Mouse (Mus musculus) right cerebral cortex, postnatal 4 days (tissue): ENCODE data around the gene Slc9a9.

Experiments
- DNase-seq: peaks from one replicate; pipeline ENCODE4 v3.0.0-alpha.2; 2022

The Slc9a9 gene

GRCm38 (mm10) chr9:94737226-94737625 is 67.5 kb downstream of the Slc9a9 start:
- no peak for DNase-seq

- peak; percentile 81 for DNase-seq
Measured at GRCm38 (mm10) chr9:94738555-94739427, 69.1 kb downstream of the Slc9a9 start.

GRCm38 (mm10) chr9:94740841-94741240 is 71.1 kb downstream of the Slc9a9 start:
- DNase-seq = no peak

DNA sequence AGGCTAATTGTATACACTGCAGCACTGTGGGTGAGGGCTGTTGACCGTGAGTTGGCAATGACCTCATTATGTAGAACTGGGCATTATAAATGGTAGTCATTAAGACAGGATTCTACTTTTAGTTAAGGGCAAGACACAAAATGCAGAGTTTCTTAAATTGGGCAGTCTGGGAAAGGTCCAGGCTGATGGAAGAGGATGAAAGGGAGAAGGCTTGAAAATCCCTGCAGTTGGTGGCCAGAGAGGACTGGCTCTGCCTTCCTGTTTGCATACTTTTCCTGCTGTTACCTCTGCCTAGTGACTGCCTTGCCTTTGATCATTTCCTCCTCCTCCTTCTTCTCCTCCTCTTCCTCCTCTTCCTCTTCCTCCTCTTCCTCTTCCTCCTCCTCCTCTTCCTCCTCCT is 73.6 kb downstream of the Slc9a9 start:
- no peak for DNase-seq

DNA sequence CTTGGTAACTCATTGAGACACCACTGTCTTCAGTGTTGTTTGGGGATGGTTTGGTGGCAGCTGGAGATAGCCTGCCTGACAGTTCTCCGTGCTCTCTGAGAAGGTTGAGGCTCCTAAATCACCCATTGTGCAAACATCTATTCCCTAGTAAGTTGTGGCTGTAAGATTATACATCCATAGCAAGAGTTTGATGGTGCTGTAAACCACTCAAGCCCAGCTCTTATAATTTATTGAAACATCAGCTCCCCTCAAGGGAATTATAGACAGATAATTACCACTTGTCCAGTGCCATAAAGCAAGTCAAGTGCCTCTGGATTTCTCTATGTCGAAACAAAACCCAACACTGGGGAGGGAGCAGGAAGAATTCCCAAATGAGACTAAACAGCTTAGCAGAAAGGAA is 78.8 kb downstream of the Slc9a9 start:
- DNase-seq = no peak

DNA sequence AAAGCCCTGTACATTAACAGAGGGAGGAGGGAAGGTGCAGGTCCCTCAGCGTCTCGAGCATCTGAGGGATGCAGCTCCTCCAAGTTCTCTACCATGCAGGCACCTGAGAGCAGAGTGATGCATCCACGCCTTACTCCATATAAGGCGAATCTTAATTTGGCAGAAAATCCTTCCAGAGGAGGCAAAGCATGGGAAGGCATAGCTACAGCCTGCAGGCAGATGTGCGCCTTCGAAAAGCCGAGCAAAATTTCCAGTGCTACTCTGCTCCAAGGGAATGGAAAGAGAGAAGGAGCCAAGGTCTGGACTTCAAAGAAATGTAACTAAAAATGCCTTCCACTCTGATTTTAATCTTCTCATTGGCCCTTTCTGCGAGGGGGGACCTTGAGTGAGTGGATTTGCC is 80.5 kb downstream of the Slc9a9 start:
- DNase-seq = no peak

- no peak for DNase-seq
Measured at GRCm38 (mm10) chr9:94750935-94751637, 81.4 kb downstream of the Slc9a9 start.

DNA sequence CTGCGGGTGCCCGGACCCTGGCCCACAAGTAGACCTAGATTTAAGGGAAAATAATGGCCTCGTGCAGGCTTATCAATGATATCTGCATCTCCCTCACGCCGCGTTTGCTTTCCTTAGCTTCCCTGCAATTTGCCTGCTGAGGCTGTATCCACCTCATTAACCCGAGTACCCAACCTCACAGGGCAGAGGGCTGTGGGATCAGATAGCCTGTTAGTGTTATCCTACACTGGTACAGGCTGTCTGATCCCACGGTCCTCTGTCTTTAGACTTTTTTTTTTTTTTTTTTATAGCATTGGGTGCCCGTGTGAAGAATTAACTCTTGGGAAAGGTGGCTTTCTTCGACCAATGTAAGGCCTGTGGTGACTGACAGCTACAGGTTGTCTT is 81.9 kb downstream of the Slc9a9 start:
- DNase-seq = no peak

DNA sequence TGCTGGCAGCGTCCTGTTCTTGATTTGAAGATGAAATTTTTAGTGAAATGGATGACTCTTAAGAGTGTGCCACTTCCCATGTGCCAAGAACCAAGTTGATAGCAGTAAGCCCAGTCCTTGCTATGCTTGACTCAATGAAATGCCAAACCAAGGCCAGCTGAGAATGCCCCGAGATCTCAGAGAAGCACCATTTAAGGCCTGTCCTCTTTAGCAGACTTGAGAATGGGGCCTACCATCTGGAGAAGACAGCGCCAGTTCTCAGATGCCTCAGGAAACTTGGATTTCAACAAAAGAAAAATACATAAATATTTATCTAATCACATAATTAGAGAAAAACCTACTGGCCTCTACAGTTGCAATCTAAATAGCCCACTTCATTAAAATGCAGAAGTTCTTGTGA is 82.4 kb downstream of the Slc9a9 start:
- DNase-seq = no peak

DNA sequence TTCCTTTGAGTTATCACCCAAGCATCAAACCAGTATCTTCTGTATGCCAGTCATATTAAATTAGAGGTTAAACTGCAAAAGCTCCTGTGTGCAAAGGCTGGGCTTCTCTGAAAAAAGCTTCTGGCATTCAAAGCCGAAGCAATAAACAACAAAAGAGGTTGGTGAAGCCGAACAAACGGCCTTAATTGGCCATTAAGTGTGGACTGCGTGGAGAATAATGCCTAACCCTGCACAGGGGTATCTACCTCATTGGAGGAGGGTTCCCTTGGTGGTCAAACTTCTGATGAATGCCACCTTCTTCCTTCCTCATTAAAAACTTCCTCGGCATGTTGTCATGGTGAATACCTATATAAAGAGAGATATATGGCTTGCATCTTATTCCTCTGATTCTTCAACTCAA is 90.2 kb downstream of the Slc9a9 start:
- no peak for DNase-seq

- no peak for DNase-seq
Measured at GRCm38 (mm10) chr9:94768114-94768513, 98.4 kb downstream of the Slc9a9 start.

GRCm38 (mm10) chr9:94768524-94768923 is 98.8 kb downstream of the Slc9a9 start:
- no peak for DNase-seq

DNA sequence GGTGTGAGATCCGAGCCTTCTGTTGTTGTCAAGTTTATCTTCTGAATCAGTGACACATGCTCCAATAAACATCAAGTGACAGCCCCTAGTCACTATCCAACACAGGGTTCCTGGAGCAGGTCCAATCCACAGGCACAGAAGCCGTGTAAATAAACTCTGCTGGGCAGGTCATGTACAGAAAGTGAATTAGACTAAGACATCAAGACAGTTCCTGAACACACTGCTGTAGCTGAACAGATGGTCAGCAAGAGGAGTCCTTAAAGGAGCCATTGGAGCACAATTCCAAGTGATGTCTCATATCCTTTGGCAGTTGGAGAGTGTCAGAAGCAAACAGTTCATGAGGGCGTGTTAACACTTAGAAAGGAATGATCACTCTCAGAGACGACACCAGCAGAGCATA is 103.6 kb downstream of the Slc9a9 start:
- DNase-seq = no peak

DNA sequence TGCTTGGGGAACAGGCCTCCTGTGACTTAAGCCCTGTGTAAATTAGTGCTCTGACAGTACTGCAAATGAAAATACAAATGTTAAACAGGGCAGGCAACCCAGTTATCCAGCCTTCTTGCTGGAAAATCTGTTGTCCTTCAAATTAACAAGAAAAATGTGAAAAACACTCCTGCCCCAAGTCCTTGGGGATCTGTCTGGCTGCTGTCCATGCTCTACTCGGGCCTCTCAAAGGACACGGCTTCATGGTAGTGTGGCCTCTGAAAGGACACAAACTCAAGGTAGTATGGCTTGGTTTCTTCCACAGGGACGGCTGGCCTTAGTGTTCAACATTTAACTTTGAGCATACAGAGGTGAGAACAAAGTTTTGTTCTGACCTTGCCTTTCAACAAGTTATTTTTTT is 118.6 kb downstream of the Slc9a9 start:
- no peak for DNase-seq

DNA sequence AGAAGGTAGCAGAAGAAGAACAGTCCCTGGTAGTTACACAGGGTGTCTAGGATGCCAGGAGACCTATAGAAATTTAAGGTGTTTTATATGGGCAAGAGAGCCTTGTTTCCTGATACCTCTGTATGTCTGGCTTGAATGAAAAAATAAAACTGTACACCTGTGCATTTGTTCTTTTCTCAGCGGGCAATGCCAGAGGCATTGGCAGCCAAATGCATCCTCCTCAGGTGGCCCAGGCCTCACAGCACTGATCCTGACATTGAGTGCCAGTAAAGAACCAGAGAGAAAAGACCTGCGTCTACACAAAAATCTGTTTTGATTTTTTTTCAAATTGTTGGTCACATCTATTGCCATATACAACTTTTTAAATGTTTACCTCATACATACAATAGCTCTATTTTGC is 121.3 kb downstream of the Slc9a9 start:
- DNase-seq = no peak

DNA sequence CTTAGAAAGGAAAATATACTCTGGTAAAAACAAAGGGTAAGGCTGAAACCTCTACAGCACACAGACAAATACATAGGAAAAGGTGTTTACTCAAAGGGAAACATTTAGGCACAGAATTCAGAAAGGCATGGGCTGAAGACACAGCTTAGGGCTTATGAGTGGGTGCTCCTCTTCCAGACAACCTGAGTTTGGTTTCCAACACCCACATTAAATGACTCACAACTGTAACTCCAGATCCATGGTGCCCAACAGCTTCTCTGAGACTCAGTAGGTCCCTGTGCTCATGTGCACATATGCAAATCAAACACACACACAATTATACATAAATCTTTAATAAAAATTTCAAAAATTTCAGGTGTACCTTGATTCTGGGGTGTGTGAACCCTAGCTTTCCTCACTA is 133.4 kb downstream of the Slc9a9 start:
- no peak for DNase-seq

DNA sequence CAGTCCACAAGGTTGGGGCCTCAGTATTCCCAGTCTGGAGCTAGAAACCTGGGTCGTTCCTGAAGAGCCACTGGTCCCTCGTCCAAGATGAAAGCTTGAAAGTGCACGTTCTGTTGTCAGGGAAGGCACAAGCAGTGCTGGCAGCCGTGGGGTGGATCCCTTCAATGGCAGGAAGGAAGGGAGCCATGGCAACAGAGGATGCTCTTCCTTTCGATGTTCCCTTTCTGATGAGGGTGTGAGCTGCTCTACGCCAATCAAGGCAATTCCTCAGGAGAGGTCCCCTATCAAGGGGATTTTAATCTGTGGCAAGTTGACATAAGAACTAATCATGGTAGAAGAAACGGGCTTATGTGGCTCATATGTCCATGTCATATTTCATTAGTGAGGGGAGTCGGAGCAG is 135.8 kb downstream of the Slc9a9 start:
- no peak for DNase-seq

- no peak for DNase-seq
Measured at GRCm38 (mm10) chr9:94815518-94815917, 145.8 kb downstream of the Slc9a9 start.

DNA sequence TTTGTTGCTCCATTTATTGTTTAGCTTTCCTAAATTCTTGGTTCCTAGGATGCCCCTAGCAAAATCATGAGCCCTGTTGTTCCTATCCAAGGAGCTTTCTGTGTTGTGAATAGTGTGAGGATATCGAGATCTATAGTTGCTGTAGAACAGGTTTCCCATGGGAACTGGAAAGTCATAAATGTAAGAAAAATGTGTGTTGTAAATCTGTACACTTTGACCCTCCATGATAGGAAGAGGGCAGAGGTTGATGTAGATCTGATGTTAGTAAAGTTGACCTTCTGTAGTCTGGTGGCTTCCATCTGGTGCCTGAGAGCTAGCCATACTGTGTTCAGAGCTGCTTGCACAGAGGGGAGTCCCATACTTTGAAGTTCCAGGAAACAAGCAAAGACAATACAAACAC is 151.6 kb downstream of the Slc9a9 start:
- no peak for DNase-seq

DNA sequence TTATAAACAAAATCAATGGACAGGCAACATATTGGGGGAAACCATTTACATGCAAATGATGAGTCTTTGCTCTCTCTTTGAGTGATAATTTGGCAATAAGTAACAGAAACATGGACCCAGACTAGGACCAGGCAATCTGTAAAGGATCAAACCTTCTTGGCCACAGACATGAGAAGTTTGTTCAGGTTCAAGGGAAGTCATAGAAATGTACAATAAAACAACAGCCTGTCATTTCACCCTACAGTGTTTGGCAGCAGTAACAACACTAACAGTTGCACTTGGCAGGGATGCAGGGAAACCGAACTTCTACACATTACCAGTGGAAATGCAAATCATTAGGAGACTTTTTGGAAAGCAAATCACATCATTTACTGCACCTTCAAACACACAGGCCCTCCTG is 164.1 kb downstream of the Slc9a9 start:
- DNase-seq = no peak

GRCm38 (mm10) chr9:94837384-94837783 is 167.7 kb downstream of the Slc9a9 start:
- no peak for DNase-seq

DNA sequence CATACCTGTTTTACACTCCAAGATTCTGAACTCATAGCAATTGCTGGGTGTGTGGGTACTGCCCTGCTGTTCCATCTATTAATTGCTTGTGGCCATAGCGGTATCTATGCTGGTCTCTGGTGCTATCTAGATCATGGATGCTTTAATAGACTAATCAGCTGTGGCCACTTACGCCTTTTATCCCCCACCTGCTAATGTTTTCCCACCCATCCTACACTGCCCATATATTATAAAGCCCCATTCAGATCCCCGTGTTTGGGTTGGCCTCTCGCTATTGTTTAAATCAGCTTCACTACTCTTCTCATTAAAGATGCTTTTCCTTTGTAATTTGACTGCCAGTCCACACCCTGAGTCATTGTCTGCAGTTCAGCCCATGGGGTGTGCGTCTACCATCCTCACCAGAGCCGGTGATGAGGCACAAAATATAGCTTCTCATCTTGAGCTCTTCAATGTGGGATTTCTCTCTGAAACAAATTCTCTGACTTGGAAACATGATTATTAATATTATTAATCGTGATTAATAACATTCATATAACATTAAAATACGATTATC is 168.8 kb downstream of the Slc9a9 start:
- no peak for DNase-seq

DNA sequence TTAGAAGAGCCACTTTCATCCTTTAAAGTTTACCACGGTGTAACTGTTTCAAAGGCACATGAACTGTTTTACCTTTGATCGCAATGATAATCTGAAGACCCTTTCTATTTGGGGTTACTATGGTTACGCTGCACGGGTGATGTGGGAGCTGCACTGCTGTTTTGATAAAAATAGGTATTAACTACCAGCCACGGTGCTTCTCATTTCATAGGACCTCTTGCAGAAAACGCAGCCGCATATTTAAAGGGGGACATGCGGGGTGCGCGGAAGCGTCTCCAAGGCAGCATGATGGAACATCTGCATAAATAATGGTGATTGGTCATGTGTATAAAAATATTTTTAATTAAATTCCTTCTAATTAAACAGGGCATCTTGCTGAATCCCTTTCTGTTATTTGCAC is 169.5 kb downstream of the Slc9a9 start:
- peak; percentile 11 for DNase-seq

DNA sequence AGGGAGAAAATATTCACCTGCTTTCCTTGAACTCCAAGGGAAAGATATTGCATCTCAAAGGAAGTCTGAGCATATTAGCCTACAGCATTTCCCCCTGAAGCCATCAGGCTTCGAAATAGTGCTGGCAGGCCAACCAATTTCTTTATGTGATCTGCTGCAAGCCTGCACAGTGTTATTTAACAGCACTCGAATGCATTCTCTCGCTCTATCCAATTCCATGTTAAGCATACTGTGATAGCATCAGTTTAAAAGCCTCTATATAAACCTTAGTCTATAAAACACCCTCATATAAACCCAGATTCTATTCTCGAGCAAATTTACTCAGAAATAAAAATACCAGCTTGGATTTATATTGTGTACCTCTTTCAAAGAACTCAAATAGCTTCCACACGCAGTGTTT is 170.7 kb downstream of the Slc9a9 start:
- DNase-seq = no peak
